Comparison of ENCODE assay signal across 10 mouse cellular contexts in the genomic region with DNA sequence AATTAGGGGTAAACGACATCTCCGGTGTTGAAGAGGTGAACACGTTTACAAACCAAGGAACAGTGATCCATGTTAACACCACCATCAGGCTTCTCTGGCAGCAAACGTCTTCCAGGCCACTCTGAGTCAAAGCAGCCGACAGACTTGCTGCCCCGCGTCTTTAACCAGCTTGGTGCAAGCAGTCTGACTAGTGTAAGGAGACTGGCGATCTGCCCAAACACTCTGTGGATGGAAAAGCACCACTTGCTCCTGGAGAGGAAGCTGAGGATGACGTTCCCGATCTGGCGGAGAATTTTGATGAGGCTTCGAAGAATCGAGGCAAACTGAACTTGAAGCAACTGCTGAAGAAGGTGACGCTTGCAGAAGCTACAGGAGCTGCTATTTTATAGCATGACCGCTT. TPM values are rescaled to one million over a fixed set of nuclear protein-coding genes. Genes with fewer than 3 reads are reported as not detected.
A peak's percentile ranks its signal among the peaks of the same experiment; 100 is the strongest.
DNase-seq lines count a peak whose midpoint lies in the region; ATAC-seq and TF ChIP-seq lines count a peak whose summit lies in the region.
"Had no signal": no experiment of that assay in that cellular context is flagged by ENCODE, and none has a peak within 500 bp of the region (broad histone marks: within the 10 kb centered on the region; RNA-seq: fewer than 3 reads in every experiment).

No protein-coding gene starts in this region.

- H3K4me3 ChIP-seq in heart, embryonic 12.5 days: no peak overlapping the region
- H3K4me3 ChIP-seq in lung, postnatal 0 days (ENCODE audit: low read depth, low read length): no peak overlapping the region
- H3K4me3 ChIP-seq: neural tube, embryonic 13.5 days had no signal

- peak; percentile 93 for DNase-seq in heart, adult 11 months
- peak; percentile 20 to 36 for DNase-seq in left cerebral cortex, postnatal 25 days (ENCODE audit: low spot score in 2 of 2)
- no peak for DNase-seq in left cerebral cortex, adult 11 months (ENCODE audit: low spot score)
- DNase-seq in brain, adult 2 months (ENCODE audit: low read depth, low spot score): peak; percentile 54
- peak; percentile 73 for DNase-seq in lung, postnatal 0 days (ENCODE audit: low spot score)
- DNase-seq in frontal cortex, postnatal 14 days (ENCODE audit: low spot score in 2 of 2): no peak
- no peak for DNase-seq in embryo, embryonic 9.5 days (ENCODE audit: extremely low spot score)
- DNase-seq: thymus, postnatal 25 days had no signal

- H3K27me3 ChIP-seq in heart, embryonic 12.5 days (replicated peaks): no peaks in the 10 kb centered on the region
- no peaks in the 10 kb centered on the region for H3K27me3 ChIP-seq in lung, postnatal 0 days (replicated peaks; ENCODE audit: insufficient read depth, low read length)
- H3K27me3 ChIP-seq: neural tube, embryonic 13.5 days had no signal

- no peaks in the 10 kb centered on the region for H3K9me3 ChIP-seq in heart, embryonic 12.5 days (replicated peaks)
- no peaks in the 10 kb centered on the region for H3K9me3 ChIP-seq in lung, postnatal 0 days (ENCODE audit: low read length)
- H3K9me3 ChIP-seq: neural tube, embryonic 13.5 days had no signal

- H3K4me2 ChIP-seq in heart, embryonic 12.5 days: no peak overlapping the region
- H3K4me2 ChIP-seq in lung, postnatal 0 days (replicated peaks; ENCODE audit: low read depth, low read length): no peak overlapping the region
- H3K4me2 ChIP-seq: neural tube, embryonic 13.5 days had no signal

- H3K36me3 ChIP-seq in heart, embryonic 12.5 days: no peaks in the 10 kb centered on the region
- no peaks in the 10 kb centered on the region for H3K36me3 ChIP-seq in lung, postnatal 0 days (ENCODE audit: insufficient read depth, low read length)
- H3K36me3 ChIP-seq: neural tube, embryonic 13.5 days had no signal

- no peak for TF ChIP-seq CTCF in lung, postnatal 0 days (IDR thresholded peaks at IDR 0.05)

- WGBS in heart, embryonic 12.5 days: 49% methylated on average over 15 of the region's 15 CpGs
- WGBS in lung, postnatal 0 days: 28% methylated on average over 15 of the region's 15 CpGs

- peaks cover 15% of the 10 kb centered on the region for H3K4me1 ChIP-seq in heart, embryonic 12.5 days (replicated peaks)
- H3K4me1 ChIP-seq in lung, postnatal 0 days (ENCODE audit: insufficient read depth, low read depth, low read length): no peaks in the 10 kb centered on the region
- H3K4me1 ChIP-seq: neural tube, embryonic 13.5 days had no signal

- intact Hi-C loops in left cerebral cortex, postnatal 25 days (cut with DNase I): no loop called here

- H3K27ac ChIP-seq in heart, embryonic 12.5 days (ENCODE audit: poor library complexity, severe bottlenecking): no peak overlapping the region
- no peak overlapping the region for H3K27ac ChIP-seq in lung, postnatal 0 days (ENCODE audit: low read length)
- H3K27ac ChIP-seq: neural tube, embryonic 13.5 days had no signal

- ATAC-seq in heart, embryonic 12.5 days (ENCODE audit: insufficient number of reproducible peaks, low FRiP score): no peak
- no peak for ATAC-seq in lung, postnatal 0 days

- TF ChIP-seq EP300 in lung, postnatal 0 days (IDR thresholded peaks at IDR 0.05): no peak

- H3K9ac ChIP-seq in heart, embryonic 12.5 days: no peak overlapping the region
- no peak overlapping the region for H3K9ac ChIP-seq in lung, postnatal 0 days (replicated peaks; ENCODE audit: low read depth)
- H3K9ac ChIP-seq: neural tube, embryonic 13.5 days had no signal

RNA-seq across cellular contexts. Expression of a gene that starts 57.5 kb away (rescaled TPM):
- 10.0 and 10.8 TPM in 2 replicates for polyA plus RNA-seq in heart, embryonic 12.5 days (2016; fragmentation: Nextera tagmentation; extraction: Ambion mirVana)
- 100 to 1,000 TPM; 101 to 104 TPM for total RNA-seq in left cerebral cortex, postnatal 25 days (2021)
- polyA plus RNA-seq in lung, postnatal 0 days (2015; fragmentation: Nextera tagmentation; extraction: Ambion mirVana): 10.1 and 11.1 TPM in 2 replicates

Comparison
In these comparisons a context has a peak if more than half of its experiments do, and no peak if none do; other contexts are left out.
1. DNase-seq: peak in heart, adult 11 months (single experiment), left cerebral cortex, postnatal 25 days (2 of 2), brain, adult 2 months (single experiment) and lung, postnatal 0 days (single experiment); none in left cerebral cortex, adult 11 months (single experiment), frontal cortex, postnatal 14 days (0 of 2) and embryo, embryonic 9.5 days (single experiment).